Mouse (Mus musculus) stomach, adult 2 months (tissue): ENCODE results near the gene Cyp2j12. TPM values are rescaled to one million over a fixed set of nuclear protein-coding genes. Genes with fewer than 3 reads are reported as not detected.

Experiments used
- polyA plus RNA-seq: library from polyadenylated mRNA; depleted of rRNA; stranded (reverse); fragments of >200 nt; gene quantifications from 2 replicates; pipeline ENCODE4 v1.2.3, GENCODE M21; 2012; rRNA removed

The Cyp2j12 gene
- polyA plus RNA-seq, result not detected in 2 replicates

GRCm38 (mm10) chr4:96140732-96141467 lies at the start of gene Cyp2j12:
TSS of gene Cyp2j12 (minus strand) at chr4:96141152.

GRCm38 (mm10) chr4:96077261-96078125 lies 63.5 kb downstream of the Cyp2j12 start, which contains the start of gene Cyp2j13:
TSS of gene Cyp2j13 (minus strand) at chr4:96077546.

Other genes with a start within 250 kb of the Cyp2j12 start
- 1.5 and 1.9 TPM in 2 replicates for gene Hook1, start 173.9 kb downstream of the Cyp2j12 start, polyA plus RNA-seq
- gene Cyp2j13, start 63.6 kb downstream of the Cyp2j12 start, polyA plus RNA-seq, result not detected in 2 replicates
- gene Cyp2j7, start 95.5 kb upstream of the Cyp2j12 start, polyA plus RNA-seq, result not detected in 2 replicates
- gene Cyp2j11, start 207.5 kb upstream of the Cyp2j12 start, polyA plus RNA-seq, result not detected in 2 replicates